Mouse (Mus musculus) liver, postnatal 0 days (tissue): Measurements from ENCODE around the gene Atp6v1g2.
A peak's percentile ranks its signal among the peaks of the same experiment; 100 is the strongest.

ENCODE experiments used
- CTCF ChIP-seq: sonication (generic); IDR thresholded peaks from 2 replicates; pipeline ENCODE4 v1.5.1; 2016; ENCODE audit warnings: antibody characterized with exemption, low read depth
- EP300 ChIP-seq: IDR thresholded peaks from 2 replicates; pipeline ENCODE4 v1.6.1; 2016; ENCODE audit warnings: antibody characterized with exemption, low read depth, mild to moderate bottlenecking

GRCm38 (mm10) chr17:35218516-35219193 is 14.8 kb upstream of the Atp6v1g2 start:
- no peak for TF ChIP-seq CTCF
- peak; percentile 58 for TF ChIP-seq EP300
